Mouse (Mus musculus): ENCODE results near the gene 9930021J03Rik.

- TF ChIP-seq FLI1 (IDR thresholded peaks at IDR 0.05; ENCODE audit: low read length), result no peak
- no peak for TF ChIP-seq GATA1 (IDR thresholded peaks at IDR 0.05; ENCODE audit: borderline replicate concordance, low read length)
Measured at GRCm38 (mm10) chr19:29717854-29718253, 87.9 kb downstream of the 9930021J03Rik start.
